Mouse (Mus musculus) limb, embryonic 10.5 days (tissue): Measurements from ENCODE around the gene Scg2. TPM values are rescaled to one million over a fixed set of nuclear protein-coding genes. Genes with fewer than 3 reads are reported as not detected.

Source experiments
- DNase-seq: peaks from one replicate; pipeline ENCODE4 v3.0.0-alpha.2; 2017; ENCODE audit warnings: low spot score
- H3K27ac ChIP-seq: fragments of 300-500 bp; sonication (generic); 2 replicates; pipeline ENCODE4 v1.5.1; 2016; ENCODE audit warnings: mild to moderate bottlenecking
- H3K27me3 ChIP-seq: fragments of 300-500 bp; sonication (generic); 2 replicates; pipeline ENCODE4 v1.6.1; 2016; ENCODE audit warnings: low read depth, mild to moderate bottlenecking; ENCODE audit not compliant: poor library complexity, severe bottlenecking
- H3K36me3 ChIP-seq: fragments of 300-500 bp; sonication (generic); 2 replicates; pipeline ENCODE4 v1.6.1; 2016; ENCODE audit warnings: mild to moderate bottlenecking, moderate library complexity
- H3K4me1 ChIP-seq: fragments of 300-500 bp; sonication (generic); 2 replicates; pipeline ENCODE4 v1.6.1; 2016
- H3K4me3 ChIP-seq: fragments of 300-500 bp; sonication (generic); 2 replicates; pipeline ENCODE4 v1.5.1; 2016; ENCODE audit warnings: mild to moderate bottlenecking, moderate library complexity
- H3K9me3 ChIP-seq: fragments of 300-500 bp; sonication (generic); replicated peaks from 2 replicates; pipeline ENCODE4 v1.6.1; 2016; ENCODE audit warnings: mild to moderate bottlenecking
- WGBS: fragments of 180-500 bp; shearing (Covaris S2); methylation state at CpG from one replicate; pipeline ENCODE4 v1.1.7; 2016; 5-methylcytosine and 5-hydroxymethylcytosine counted together
- polyA plus RNA-seq: library from polyadenylated mRNA; unstranded; fragments of >200 nt; fragmentation: Nextera tagmentation; extraction: Ambion mirVana; gene quantifications from 2 replicates; pipeline ENCODE4 v1.2.1, GENCODE M21; 2016

Gene Scg2
- polyA plus RNA-seq: 0.06 and 0.16 TPM in 2 replicates

DNA sequence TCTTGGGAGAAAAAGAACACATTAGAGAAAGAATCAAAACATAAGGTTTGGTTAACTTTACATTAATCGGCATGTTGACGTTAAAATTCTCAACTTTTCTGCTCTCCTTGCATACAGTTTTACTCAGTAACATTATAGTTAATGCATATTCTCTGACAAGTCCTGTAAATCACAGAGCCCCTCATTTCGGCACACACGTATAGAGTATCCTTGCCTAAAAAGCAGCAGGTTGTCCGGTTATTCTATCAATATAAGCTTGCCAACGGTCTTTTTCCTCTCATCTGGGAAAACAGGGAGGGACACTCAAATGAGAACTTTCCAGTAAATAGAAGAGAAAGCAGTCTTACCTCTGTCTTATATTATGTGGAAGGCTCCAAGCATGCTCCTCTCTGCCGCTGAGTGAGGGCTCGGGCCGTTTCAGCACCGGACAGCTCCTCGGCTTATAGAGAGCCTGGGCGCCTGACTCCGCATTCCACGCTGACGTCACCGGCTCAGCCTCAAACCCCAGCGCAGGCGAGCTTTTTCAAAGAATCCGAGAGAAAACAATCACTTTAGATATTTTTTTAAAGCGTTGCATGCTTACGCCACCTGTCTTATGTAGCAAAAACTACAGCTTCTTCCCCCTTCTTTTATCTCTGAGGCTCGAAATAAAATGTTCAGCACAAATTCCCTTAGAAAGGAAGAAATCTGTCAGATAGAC, at the start of gene Scg2:
TSS of gene Scg2 (minus strand) at position 512 of the 700 bp plus-strand sequence.
- WGBS: 15% methylated on average over 22 of the region's 22 CpGs
- Histone ChIP-seq H3K27me3 (no peaks in the 10 kb centered on the region), H3K4me3 (no peak within 1 kb of the TSS)

DNA sequence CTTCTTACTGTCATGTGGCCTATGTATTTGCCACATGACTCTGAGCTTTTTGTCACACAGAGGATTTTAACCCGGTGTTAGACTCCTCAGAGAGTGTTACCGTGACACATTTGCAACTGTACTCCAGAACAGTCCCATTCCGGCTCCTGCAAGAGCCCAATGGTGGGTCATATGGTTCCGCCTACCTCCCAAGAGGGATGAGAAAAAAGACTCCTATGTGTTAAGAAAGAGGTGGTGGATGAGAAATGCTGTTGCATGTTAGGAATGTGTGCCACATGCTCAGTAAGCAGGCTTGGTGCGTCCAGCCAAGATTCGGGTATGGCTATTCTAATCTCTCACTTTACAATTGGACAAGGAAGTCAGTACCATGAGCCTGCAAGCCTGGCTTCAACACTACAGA, 45.6 kb upstream of the Scg2 start:
- DNase-seq: no peak
- no peaks in the 10 kb centered on the region for H3K27me3 ChIP-seq
- no peaks in the 10 kb centered on the region for H3K36me3 ChIP-seq
- H3K4me3 ChIP-seq: no peak overlapping the region
- no peak overlapping the region for H3K27ac ChIP-seq
- no peaks in the 10 kb centered on the region for H3K4me1 ChIP-seq
- H3K9me3 ChIP-seq: no peaks in the 10 kb centered on the region
- 93% methylated on average over 6 of the region's 6 CpGs for WGBS

More for the DNA sequence above, at the start of gene Scg2:
- Histone ChIP-seq H3K9me3 (no peaks in the 10 kb centered on the region), H3K4me1 (no peaks in the 10 kb centered on the region), H3K36me3 (no peaks in the 10 kb centered on the region), H3K27ac (no peak within 1 kb of the TSS)
- DNase-seq: peak; percentile 93

DNA sequence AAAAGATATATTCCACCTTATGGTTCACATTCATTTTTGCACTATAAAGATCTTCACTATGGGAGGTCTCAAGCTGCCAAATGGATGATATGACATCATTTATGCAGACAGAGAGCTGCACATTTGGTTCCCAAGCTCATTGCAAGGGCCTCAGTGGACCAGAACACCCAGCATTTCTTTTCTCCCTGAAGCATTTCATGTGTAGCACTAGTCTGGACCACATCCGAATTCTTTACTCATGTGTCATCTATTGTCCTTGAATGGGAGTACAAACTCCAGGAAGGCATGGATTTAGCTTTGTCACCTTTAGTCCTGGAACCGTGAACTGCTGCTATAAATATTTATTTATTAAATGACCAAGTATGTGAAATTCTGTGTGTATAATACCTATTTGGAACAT, 30.9 kb upstream of the Scg2 start:
- no peaks in the 10 kb centered on the region for H3K9me3 ChIP-seq

GRCm38 (mm10) chr1:79469871-79470270, 30.0 kb upstream of the Scg2 start:
- Histone ChIP-seq H3K4me3 (no peak overlapping the region), H3K36me3 (no peaks in the 10 kb centered on the region), H3K9me3 (no peaks in the 10 kb centered on the region), H3K4me1 (no peaks in the 10 kb centered on the region), H3K27me3 (no peaks in the 10 kb centered on the region), H3K27ac (no peak overlapping the region)
- WGBS: 90% methylated on average over 5 of the region's 5 CpGs
- DNase-seq: no peak

More for the DNA sequence above, 30.9 kb upstream of the Scg2 start:
- 88% methylated on average over 2 of the region's 2 CpGs for WGBS
- Histone ChIP-seq H3K27ac (no peak overlapping the region), H3K4me1 (no peaks in the 10 kb centered on the region), H3K27me3 (no peaks in the 10 kb centered on the region), H3K36me3 (no peaks in the 10 kb centered on the region), H3K4me3 (no peak overlapping the region)
- DNase-seq: no peak

DNA sequence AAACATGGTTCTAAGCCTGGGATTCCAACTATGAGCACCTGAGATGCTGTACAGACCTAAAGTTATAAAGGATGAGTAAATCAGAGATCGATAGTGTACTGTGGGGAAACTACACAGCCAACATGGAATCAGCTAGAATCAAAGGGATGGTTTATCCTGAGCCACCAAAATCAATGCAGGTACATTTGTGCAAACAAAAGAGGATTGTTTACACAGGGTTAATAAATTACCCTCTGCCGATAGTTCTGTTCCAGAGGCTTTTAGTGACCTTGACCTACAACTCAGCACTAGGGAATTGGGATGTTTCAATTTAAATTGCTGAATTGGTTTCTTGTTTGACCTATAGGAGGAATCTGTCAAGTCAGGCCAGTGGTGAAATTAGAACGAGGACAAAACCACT, 26.7 kb upstream of the Scg2 start:
- Histone ChIP-seq H3K4me1 (no peaks in the 10 kb centered on the region), H3K4me3 (no peak overlapping the region), H3K36me3 (no peaks in the 10 kb centered on the region), H3K27ac (no peak overlapping the region), H3K9me3 (no peaks in the 10 kb centered on the region), H3K27me3 (no peaks in the 10 kb centered on the region)
- no peak for DNase-seq
- WGBS: 67% methylated on average over 3 of the region's 3 CpGs

GRCm38 (mm10) chr1:79458558-79458957, 18.6 kb upstream of the Scg2 start:
- no peak overlapping the region for H3K27ac ChIP-seq
- H3K4me1 ChIP-seq: no peaks in the 10 kb centered on the region
- WGBS: 40% methylated on average over 5 of the region's 5 CpGs
- H3K4me3 ChIP-seq: no peak overlapping the region
- no peaks in the 10 kb centered on the region for H3K9me3 ChIP-seq
- no peaks in the 10 kb centered on the region for H3K36me3 ChIP-seq
- H3K27me3 ChIP-seq: no peaks in the 10 kb centered on the region
- no peak for DNase-seq

GRCm38 (mm10) chr1:79454164-79454563, 14.2 kb upstream of the Scg2 start:
- Histone ChIP-seq H3K27me3 (0 out of 2 replicates have a peak, but pooled peaks cover 3% of the 10 kb centered on the region), H3K27ac (no peak overlapping the region), H3K4me1 (0 out of 2 replicates have a peak, but pooled peaks cover 5% of the 10 kb centered on the region), H3K9me3 (no peaks in the 10 kb centered on the region), H3K4me3 (no peak overlapping the region), H3K36me3 (no peaks in the 10 kb centered on the region)
- 41% methylated on average over 4 of the region's 4 CpGs for WGBS
- DNase-seq: no peak

DNA sequence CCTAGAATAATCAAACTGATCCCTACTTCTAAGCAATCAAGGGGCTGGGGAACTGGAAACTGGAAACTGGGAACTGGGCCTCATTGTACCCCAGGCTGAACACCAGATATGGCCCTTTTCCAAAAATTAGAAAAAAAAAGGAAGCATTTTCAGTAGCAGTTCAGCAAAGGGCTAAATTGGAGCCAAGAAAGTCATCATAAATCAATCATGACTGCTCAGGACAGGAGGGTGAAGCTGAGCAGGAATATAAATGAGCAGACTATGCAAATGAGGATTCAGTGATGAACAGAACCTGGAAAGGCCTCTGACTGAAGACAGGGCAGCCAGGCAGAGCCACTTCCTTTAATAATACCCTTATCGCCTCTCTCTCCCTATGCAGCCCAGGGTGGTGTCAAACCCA, 12.4 kb upstream of the Scg2 start:
- H3K4me3 ChIP-seq: no peak overlapping the region
- no peak for DNase-seq

GRCm38 (mm10) chr1:79450343-79451021, 10.6 kb upstream of the Scg2 start:
- Histone ChIP-seq H3K27ac (no peak overlapping the region), H3K4me3 (peak overlapping the region; percentile 22; the same call in 1 of the 2 replicates), H3K36me3 (no peaks in the 10 kb centered on the region), H3K9me3 (no peaks in the 10 kb centered on the region), H3K27me3 (0 out of 2 replicates have a peak, but pooled peaks cover 3% of the 10 kb centered on the region), H3K4me1 (0 out of 2 replicates have a peak, but pooled peaks cover 5% of the 10 kb centered on the region)
- DNase-seq: no peak
- WGBS: 26% methylated on average over 20 of the region's 20 CpGs

More for the DNA sequence above, 12.4 kb upstream of the Scg2 start:
- H3K27ac ChIP-seq: no peak overlapping the region
- H3K27me3 ChIP-seq: 0 out of 2 replicates have a peak, but pooled peaks cover 3% of the 10 kb centered on the region
- WGBS: 87% methylated on average over 1 of the region's 1 CpGs
- H3K9me3 ChIP-seq: no peaks in the 10 kb centered on the region
- 0 out of 2 replicates have a peak, but pooled peaks cover 5% of the 10 kb centered on the region for H3K4me1 ChIP-seq
- no peaks in the 10 kb centered on the region for H3K36me3 ChIP-seq

GRCm38 (mm10) chr1:79449943-79450342, 10.0 kb upstream of the Scg2 start:
- Histone ChIP-seq H3K27ac (no peak overlapping the region), H3K27me3 (0 out of 2 replicates have a peak, but pooled peaks cover 3% of the 10 kb centered on the region), H3K4me1 (0 out of 2 replicates have a peak, but pooled peaks cover 5% of the 10 kb centered on the region), H3K4me3 (peak overlapping the region; percentile 22; the same call in 1 of the 2 replicates), H3K9me3 (no peaks in the 10 kb centered on the region), H3K36me3 (no peaks in the 10 kb centered on the region)
- 22% methylated on average over 6 of the region's 6 CpGs for WGBS
- DNase-seq: no peak

GRCm38 (mm10) chr1:79445586-79445985, 5.7 kb upstream of the Scg2 start:
- 0 out of 2 replicates have a peak, but pooled peaks cover 4% of the 10 kb centered on the region for H3K4me1 ChIP-seq
- 92% methylated on average over 4 of the region's 4 CpGs for WGBS
- H3K9me3 ChIP-seq: no peaks in the 10 kb centered on the region
- no peaks in the 10 kb centered on the region for H3K36me3 ChIP-seq
- no peak overlapping the region for H3K27ac ChIP-seq
- no peak overlapping the region for H3K4me3 ChIP-seq
- 0 out of 2 replicates have a peak, but pooled peaks cover 3% of the 10 kb centered on the region for H3K27me3 ChIP-seq
- no peak for DNase-seq

GRCm38 (mm10) chr1:79437755-79438154, 2.2 kb downstream of the Scg2 start:
- 82% methylated on average over 1 of the region's 1 CpGs for WGBS
- H3K27ac ChIP-seq: no peak overlapping the region
- no peaks in the 10 kb centered on the region for H3K36me3 ChIP-seq
- H3K27me3 ChIP-seq: no peaks in the 10 kb centered on the region
- no peaks in the 10 kb centered on the region for H3K9me3 ChIP-seq
- H3K4me1 ChIP-seq: no peaks in the 10 kb centered on the region
- H3K4me3 ChIP-seq: no peak overlapping the region
- DNase-seq: no peak

GRCm38 (mm10) chr1:79436671-79437070, 3.2 kb downstream of the Scg2 start:
- 89% methylated on average over 8 of the region's 8 CpGs for WGBS
- no peak for DNase-seq

More at GRCm38 (mm10) chr1:79436671-79437070, 3.2 kb downstream of the Scg2 start:
- H3K4me1 ChIP-seq: no peaks in the 10 kb centered on the region
- H3K36me3 ChIP-seq: no peaks in the 10 kb centered on the region
- no peak overlapping the region for H3K27ac ChIP-seq
- no peak overlapping the region for H3K4me3 ChIP-seq
- H3K27me3 ChIP-seq: no peaks in the 10 kb centered on the region
- no peaks in the 10 kb centered on the region for H3K9me3 ChIP-seq
